Mouse (Mus musculus) neural tube, embryonic 11.5 days (tissue): ENCODE measurements around the gene Exosc1. TPM values are rescaled to one million over a fixed set of nuclear protein-coding genes. Genes with fewer than 3 reads are reported as not detected.

ENCODE experiments used
- ATAC-seq: fragments of 200-750 bp; cut with Nextera tagmentation; 2 replicates; pipeline ENCODE4 v1.8.0; 2017; ENCODE audit warnings: moderate number of reproducible peaks, mild to moderate bottlenecking, moderate TSS enrichment, moderate library complexity; ENCODE audit not compliant: insufficient read depth, low FRiP score, low TSS enrichment
- DNase-seq: peaks from one replicate; pipeline ENCODE4 v3.0.0-alpha.2; 2015; ENCODE audit warnings: low spot score
- H3K27ac ChIP-seq: fragments of 300-500 bp; sonication (generic); 2 replicates; pipeline ENCODE4 v1.5.1; 2014; ENCODE audit warnings: low read depth, mild to moderate bottlenecking, low read length
- H3K27me3 ChIP-seq: fragments of 300-500 bp; sonication (generic); 2 replicates; pipeline ENCODE4 v1.6.1; 2014; ENCODE audit warnings: mild to moderate bottlenecking, low read length, mixed read lengths; ENCODE audit not compliant: control insufficient read depth, insufficient read depth
- H3K36me3 ChIP-seq: fragments of 300-500 bp; sonication (generic); 2 replicates; pipeline ENCODE4 v1.6.1; 2014; ENCODE audit warnings: mild to moderate bottlenecking, low read length, moderate library complexity, mixed read lengths; ENCODE audit not compliant: control insufficient read depth, insufficient read depth
- H3K4me1 ChIP-seq: fragments of 300-500 bp; sonication (generic); 2 replicates; pipeline ENCODE4 v1.6.1; 2014; ENCODE audit warnings: low read length, mixed read lengths; ENCODE audit not compliant: control insufficient read depth, insufficient read depth
- H3K4me2 ChIP-seq: fragments of 300-500 bp; sonication (generic); 2 replicates; pipeline ENCODE4 v1.6.1; 2014; ENCODE audit warnings: low read depth, mild to moderate bottlenecking, moderate library complexity
- H3K4me3 ChIP-seq: fragments of 300-500 bp; sonication (generic); 2 replicates; pipeline ENCODE4 v1.5.1; 2014; ENCODE audit warnings: low read depth, low read length
- H3K9ac ChIP-seq: fragments of 300-500 bp; sonication (generic); 2 replicates; pipeline ENCODE4 v1.6.1; 2014; ENCODE audit warnings: mild to moderate bottlenecking, low read length
- H3K9me3 ChIP-seq: fragments of 300-500 bp; sonication (generic); 2 replicates; pipeline ENCODE4 v1.6.1; 2016; ENCODE audit warnings: low read length; ENCODE audit not compliant: control insufficient read depth
- WGBS: fragments of 180-500 bp; shearing (Covaris S2); extraction: QIAGEN DNeasy Blood & Tissue Kit; methylation state at CpG from one replicate; pipeline ENCODE4 v1.1.7; 2014; 5-methylcytosine and 5-hydroxymethylcytosine counted together
- polyA plus RNA-seq: library from polyadenylated mRNA; unstranded; fragments of >200 nt; fragmentation: Nextera tagmentation; extraction: Ambion mirVana; gene quantifications from 2 replicates; pipeline ENCODE4 v1.2.1, GENCODE M21; 2014

Gene Exosc1
- polyA plus RNA-seq = 61.3 and 67.0 TPM in 2 replicates

DNA sequence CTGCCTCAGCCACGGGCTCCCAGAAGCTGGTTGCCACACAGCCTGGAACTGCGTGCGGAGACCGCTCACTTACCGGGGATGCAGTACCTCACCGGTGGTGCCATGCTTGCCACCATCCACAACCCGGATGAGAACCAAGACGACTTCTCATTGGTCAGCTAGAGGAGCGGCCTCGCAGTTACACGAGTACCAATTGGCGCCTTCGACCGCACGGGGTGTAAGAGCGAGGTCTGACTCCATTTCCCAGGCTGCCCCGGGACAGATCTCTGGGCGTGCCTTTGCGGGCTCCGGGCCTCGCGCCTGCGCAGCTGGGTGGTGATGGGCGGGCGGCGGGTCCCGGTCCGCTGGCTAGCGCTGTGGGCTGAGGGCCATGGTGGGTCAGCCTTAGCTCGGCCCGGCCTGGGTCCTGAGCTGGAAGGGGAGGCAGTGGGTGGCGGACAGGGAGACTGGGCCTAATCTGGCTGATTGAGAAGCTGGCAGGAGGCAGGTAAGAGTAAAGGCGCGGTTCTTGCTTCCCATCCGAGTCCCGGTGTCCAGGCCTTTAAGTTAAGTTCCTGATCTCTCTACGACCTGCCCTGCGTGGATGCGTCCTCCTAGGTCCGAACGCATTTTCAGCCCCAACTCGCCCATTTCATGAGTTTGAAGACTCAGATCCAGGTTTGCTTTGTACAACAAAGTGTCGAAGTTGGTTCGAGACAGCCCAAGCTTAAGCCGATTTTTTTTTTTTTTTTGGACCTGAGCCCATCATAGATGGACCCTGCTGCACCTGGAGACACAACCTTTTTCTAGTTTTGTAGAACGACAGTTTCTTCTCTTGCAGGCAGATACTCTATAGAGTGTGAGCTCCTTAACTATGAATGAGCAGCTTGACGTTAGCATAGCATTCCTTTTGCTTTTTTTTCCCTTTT lies at the start of gene Exosc1, which contains the start of gene Zdhhc16:
Gene Exosc1 (minus strand): TSS at position 245 of the 908 bp plus-strand sequence.
Gene Zdhhc16 (plus strand): TSS at position 302 of the 908 bp plus-strand sequence.
- peak within 1 kb of the TSS; percentile 76 for H3K9ac ChIP-seq
- DNase-seq (peak; percentile 97), ATAC-seq (peak; percentile 100)
- WGBS = under 1% methylated on average over 47 of the region's 47 CpGs
- peaks cover 9% of the 10 kb centered on the region for H3K36me3 ChIP-seq
- H3K9me3 ChIP-seq = no peaks in the 10 kb centered on the region
- H3K27ac ChIP-seq = peak within 1 kb of the TSS; percentile 53; the same call in 1 of the 2 replicates
- peak within 1 kb of the TSS; percentile 97 for H3K4me3 ChIP-seq
- peaks cover 13% of the 10 kb centered on the region for H3K4me1 ChIP-seq
- no peaks in the 10 kb centered on the region for H3K27me3 ChIP-seq
- H3K4me2 ChIP-seq = peak within 1 kb of the TSS; percentile 81

GRCm38 (mm10) chr19:41982791-41983150 lies 49.5 kb upstream of the Exosc1 start:
- 0% methylated on average over 4 of the region's 4 CpGs for WGBS

DNA sequence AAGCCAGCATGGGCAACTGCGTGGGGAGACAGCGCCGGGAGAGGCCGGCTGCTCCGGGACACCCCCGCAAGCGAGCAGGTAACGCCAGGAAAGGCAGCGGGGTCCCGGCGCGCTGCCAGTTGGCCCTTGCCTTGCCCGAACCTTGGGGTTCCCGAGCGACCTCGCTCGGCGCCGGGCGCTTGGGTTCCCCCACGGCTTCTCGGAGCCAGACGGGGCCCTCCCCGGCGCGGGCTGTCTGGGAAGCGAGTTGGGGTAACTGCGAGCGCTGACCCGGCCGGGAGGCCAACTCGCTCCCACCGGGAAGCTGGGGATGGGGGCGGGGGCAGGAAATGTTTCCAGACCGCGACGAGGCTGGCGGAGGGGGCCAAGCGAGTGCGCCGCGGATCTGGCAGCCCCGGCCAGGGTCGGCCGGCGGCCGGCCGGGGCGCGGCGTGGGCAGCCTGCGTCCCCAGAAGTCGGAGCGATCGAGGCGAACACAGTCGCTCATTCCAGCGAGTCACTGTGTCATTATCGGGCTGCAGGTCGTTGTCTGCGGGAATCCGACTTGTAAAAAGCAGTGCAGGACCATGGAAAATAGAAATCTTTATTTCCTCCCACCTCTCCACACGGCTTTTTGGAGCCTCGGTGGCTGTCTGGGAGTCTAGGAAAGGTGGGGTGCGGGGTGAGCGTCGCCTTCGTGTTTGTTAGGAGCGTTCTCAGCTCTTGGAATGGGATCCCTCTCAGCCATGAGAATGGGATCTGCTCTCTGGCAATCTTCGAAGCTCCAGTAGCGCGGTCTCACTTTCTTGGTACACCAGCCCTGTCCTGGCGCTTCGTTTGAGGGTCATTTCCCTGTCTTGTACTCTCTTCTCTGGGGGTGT lies 48.9 kb upstream of the Exosc1 start:
- Histone ChIP-seq H3K4me1 (peaks cover 5% of the 10 kb centered on the region), H3K4me3 (peak overlapping the region; percentile 85), H3K4me2 (peak overlapping the region; percentile 100), H3K27me3 (0 out of 2 replicates have a peak, but pooled peaks cover 4% of the 10 kb centered on the region), H3K9ac (peak overlapping the region; percentile 72), H3K27ac (0 out of 2 replicates have a peak overlapping the region, but pooled peaks have one; percentile 46), H3K9me3 (no peaks in the 10 kb centered on the region), H3K36me3 (no peaks in the 10 kb centered on the region)
- ATAC-seq (no peak), DNase-seq (peak; percentile 48)
- under 1% methylated on average over 68 of the region's 74 CpGs for WGBS

More at GRCm38 (mm10) chr19:41982791-41983150, 49.5 kb upstream of the Exosc1 start:
- Histone ChIP-seq H3K27ac (no peak overlapping the region), H3K36me3 (no peaks in the 10 kb centered on the region), H3K27me3 (0 out of 2 replicates have a peak, but pooled peaks cover 4% of the 10 kb centered on the region), H3K4me1 (peaks cover 5% of the 10 kb centered on the region), H3K9ac (peak overlapping the region; percentile 72), H3K9me3 (no peaks in the 10 kb centered on the region), H3K4me2 (peak overlapping the region; percentile 100), H3K4me3 (peak overlapping the region; percentile 85)
- ATAC-seq (no peak), DNase-seq (no peak)

- Histone ChIP-seq H3K9ac (peak within 1 kb of the TSS; percentile 72), H3K4me3 (peak within 1 kb of the TSS; percentile 85), H3K27me3 (0 out of 2 replicates have a peak, but pooled peaks cover 4% of the 10 kb centered on the region), H3K36me3 (no peaks in the 10 kb centered on the region; the same call in 1 of the 2 replicates), H3K4me2 (peak within 1 kb of the TSS; percentile 100), H3K27ac (peak within 1 kb of the TSS; percentile 64; the same call in 1 of the 2 replicates), H3K9me3 (no peaks in the 10 kb centered on the region), H3K4me1 (peaks cover 5% of the 10 kb centered on the region)
- DNase-seq (no peak), ATAC-seq (no peak; the same call in 1 of the 2 replicates)
- WGBS = 0% methylated on average over 25 of the region's 33 CpGs
Measured at GRCm38 (mm10) chr19:41981595-41981927, 48.3 kb upstream of the Exosc1 start, which contains the start of gene Ubtd1. Gene Ubtd1 (plus strand): TSS chr19:41981763.

DNA sequence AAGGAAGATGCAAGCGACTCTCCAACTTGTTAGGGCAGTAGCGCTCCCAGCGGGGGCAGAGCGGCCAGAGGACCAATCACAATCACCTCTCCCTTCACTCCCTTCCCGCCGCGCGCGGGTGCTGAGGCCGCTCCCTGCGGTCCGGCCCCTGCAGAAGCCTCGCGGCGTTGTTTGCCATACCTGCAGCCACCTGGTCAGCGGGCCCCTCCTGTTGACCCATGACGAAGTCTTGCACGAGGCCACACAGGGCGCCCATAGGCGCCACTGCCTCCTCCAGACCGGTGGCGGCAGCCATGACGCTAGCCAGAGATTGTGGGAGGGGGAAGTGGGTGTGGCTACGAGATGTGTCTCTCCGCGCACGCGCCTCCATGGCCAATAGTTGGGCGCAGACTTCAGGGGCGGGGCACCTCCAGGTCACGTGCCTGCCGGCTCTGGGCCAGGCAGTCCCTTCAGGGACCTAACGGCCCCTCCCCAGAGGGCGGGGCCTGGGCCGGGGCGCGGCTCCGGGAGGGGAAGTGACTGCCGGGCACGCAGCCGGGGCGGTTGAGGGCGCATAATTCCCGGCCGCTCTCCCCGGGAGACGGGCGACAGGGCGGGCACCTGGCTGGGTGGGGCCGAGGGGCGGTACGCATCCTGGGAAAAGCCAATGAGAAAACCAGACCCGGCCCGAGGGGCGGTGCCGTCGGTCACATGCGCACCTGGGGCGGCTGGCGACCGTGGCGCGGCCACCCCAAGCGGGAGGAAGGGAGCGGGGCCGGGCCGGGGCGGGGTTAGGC lies 47.8 kb upstream of the Exosc1 start, which contains the start of gene Mms19:
Gene Mms19 (minus strand): TSS at position 339 of the 776 bp plus-strand sequence.
- H3K9me3 ChIP-seq = no peaks in the 10 kb centered on the region
- H3K4me2 ChIP-seq = peak within 1 kb of the TSS; percentile 100
- peaks cover 5% of the 10 kb centered on the region for H3K4me1 ChIP-seq
- peak within 1 kb of the TSS; percentile 72 for H3K9ac ChIP-seq
- no peaks in the 10 kb centered on the region; the same call in 1 of the 2 replicates for H3K36me3 ChIP-seq
- 0 out of 2 replicates have a peak, but pooled peaks cover 4% of the 10 kb centered on the region for H3K27me3 ChIP-seq
- under 1% methylated on average over 65 of the region's 68 CpGs for WGBS
- peak within 1 kb of the TSS; percentile 64; the same call in 1 of the 2 replicates for H3K27ac ChIP-seq
- DNase-seq (peak; percentile 99), ATAC-seq (peak; percentile 95)
- peak within 1 kb of the TSS; percentile 85 for H3K4me3 ChIP-seq

- Histone ChIP-seq H3K27me3 (0 out of 2 replicates have a peak, but pooled peaks cover 4% of the 10 kb centered on the region), H3K4me3 (peak overlapping the region; percentile 85), H3K4me1 (peaks cover 5% of the 10 kb centered on the region), H3K36me3 (no peaks in the 10 kb centered on the region; the same call in 1 of the 2 replicates), H3K27ac (peak overlapping the region; percentile 64; the same call in 1 of the 2 replicates), H3K9ac (peak overlapping the region; percentile 72), H3K4me2 (peak overlapping the region; percentile 100), H3K9me3 (no peaks in the 10 kb centered on the region)
- WGBS = 0% methylated on average over 16 of the region's 16 CpGs
- DNase-seq = no peak
- ATAC-seq = peak; percentile 25; the same call in 1 of the 2 replicates
Measured at GRCm38 (mm10) chr19:41980422-41980818, 47.2 kb upstream of the Exosc1 start.

- Histone ChIP-seq H3K27ac (no peak overlapping the region), H3K4me2 (no peak overlapping the region), H3K9ac (no peak overlapping the region), H3K36me3 (no peaks in the 10 kb centered on the region; the same call in 1 of the 2 replicates), H3K27me3 (no peaks in the 10 kb centered on the region), H3K4me3 (no peak overlapping the region), H3K9me3 (no peaks in the 10 kb centered on the region), H3K4me1 (no peaks in the 10 kb centered on the region)
- 58% methylated on average over 13 of the region's 13 CpGs for WGBS
- ATAC-seq (no peak), DNase-seq (no peak)
Measured at GRCm38 (mm10) chr19:41973891-41974794, 40.9 kb upstream of the Exosc1 start.
